Mouse (Mus musculus) hindbrain, postnatal 0 days (tissue): ENCODE data around the gene Ntm. TPM values are rescaled to one million over a fixed set of nuclear protein-coding genes. Genes with fewer than 3 reads are reported as not detected.

Experiments
- ATAC-seq: fragments of 200-750 bp; cut with Nextera tagmentation; 2 replicates; pipeline ENCODE4 v1.8.0; 2017; ENCODE audit warnings: mild to moderate bottlenecking, moderate TSS enrichment, moderate library complexity
- DNase-seq: peaks from one replicate; pipeline ENCODE4 v3.0.0-alpha.2; 2015; ENCODE audit warnings: low spot score
- H3K27ac ChIP-seq: fragments of 300-500 bp; sonication (generic); 2 replicates; pipeline ENCODE4 v1.5.1; 2014; ENCODE audit warnings: mild to moderate bottlenecking
- H3K27me3 ChIP-seq: fragments of 300-500 bp; sonication (generic); 2 replicates; pipeline ENCODE4 v1.6.1; 2014; ENCODE audit warnings: low read length, mixed read lengths; ENCODE audit not compliant: insufficient read depth
- H3K36me3 ChIP-seq: fragments of 300-500 bp; sonication (generic); 2 replicates; pipeline ENCODE4 v1.6.1; 2014; ENCODE audit warnings: low read length, mixed read lengths; ENCODE audit not compliant: insufficient read depth
- H3K4me1 ChIP-seq: fragments of 300-500 bp; sonication (generic); 2 replicates; pipeline ENCODE4 v1.6.1; 2014; ENCODE audit warnings: antibody characterized with exemption, low read length, mixed read lengths; ENCODE audit not compliant: insufficient read depth
- H3K4me2 ChIP-seq: fragments of 300-500 bp; sonication (generic); 2 replicates; pipeline ENCODE4 v1.6.1; 2014; ENCODE audit warnings: low read depth, mild to moderate bottlenecking, low read length, moderate library complexity, mixed read lengths
- H3K4me3 ChIP-seq: fragments of 300-500 bp; sonication (generic); 2 replicates; pipeline ENCODE4 v1.5.1; 2014; ENCODE audit warnings: low read length
- H3K9ac ChIP-seq: fragments of 300-500 bp; sonication (generic); replicated peaks from 2 replicates; pipeline ENCODE4 v1.6.1; 2014; ENCODE audit warnings: mild to moderate bottlenecking, low read length, moderate library complexity, mixed read lengths
- H3K9me3 ChIP-seq: fragments of 300-500 bp; sonication (generic); 2 replicates; pipeline ENCODE4 v1.6.1; 2016; ENCODE audit warnings: low read length, mixed read lengths
- CTCF ChIP-seq: IDR thresholded peaks from 2 replicates; pipeline ENCODE4 v1.5.1; 2016; ENCODE audit warnings: antibody characterized with exemption, control low read depth, low read depth
- WGBS: fragments of 180-500 bp; shearing (Covaris S2); extraction: QIAGEN DNeasy Blood & Tissue Kit; methylation state at CpG from one replicate; pipeline ENCODE4 v1.1.7; 2014; 5-methylcytosine and 5-hydroxymethylcytosine counted together
- polyA plus RNA-seq: library from polyadenylated mRNA; unstranded; fragments of >200 nt; fragmentation: Nextera tagmentation; extraction: Ambion mirVana; gene quantifications from 2 replicates; pipeline ENCODE4 v1.2.1, GENCODE M21; 2015
- total RNA-seq: library from RNA; depleted of rRNA; stranded (reverse); fragments of >200 nt; gene quantifications from 2 replicates; pipeline ENCODE4 v1.2.3, GENCODE M21; 2014

Gene Ntm
- total and polyA plus RNA-seq, 2 experiments from 2014 or later: 208 to 268 TPM

GRCm38 (mm10) chr9:29942183-29942952 lies 20.6 kb downstream of the Ntm start:
- ATAC-seq (no peak), DNase-seq (peak; percentile 70)
- H3K27me3 ChIP-seq: no peaks in the 10 kb centered on the region
- H3K9ac ChIP-seq: no peak overlapping the region
- H3K36me3 ChIP-seq: no peaks in the 10 kb centered on the region
- TF ChIP-seq CTCF: no peak
- H3K4me3 ChIP-seq: no peak overlapping the region
- H3K4me2 ChIP-seq: no peak overlapping the region
- H3K27ac ChIP-seq: no peak overlapping the region
- H3K9me3 ChIP-seq: no peaks in the 10 kb centered on the region
- WGBS: 43% methylated on average over 11 of the region's 11 CpGs
- peaks cover 5% of the 10 kb centered on the region for H3K4me1 ChIP-seq

DNA sequence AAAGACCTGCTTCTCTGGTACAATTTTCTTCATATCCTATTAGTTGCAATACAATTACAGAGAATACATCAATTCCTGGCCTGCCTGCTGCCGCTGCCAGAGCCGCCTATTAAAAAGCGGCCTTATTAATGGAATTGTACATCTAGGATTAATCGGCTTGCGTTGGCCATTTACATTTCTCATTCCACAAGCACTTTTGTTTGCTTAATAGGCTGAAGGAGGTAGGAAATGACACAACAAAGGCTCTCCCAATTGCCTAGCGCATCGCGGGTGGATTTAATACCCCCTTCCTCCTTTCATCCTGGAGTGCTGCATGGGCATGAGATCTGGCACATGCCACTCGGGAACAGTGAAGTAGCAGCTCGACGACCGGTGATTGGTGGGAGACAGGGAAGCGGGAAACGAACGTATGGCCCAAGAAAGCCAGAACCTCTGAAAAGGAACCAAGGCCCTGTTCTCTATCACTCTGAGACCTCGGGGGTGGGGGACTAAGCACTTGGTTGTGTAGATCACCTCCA lies 23.4 kb downstream of the Ntm start:
- no peak overlapping the region for H3K4me3 ChIP-seq
- H3K36me3 ChIP-seq: no peaks in the 10 kb centered on the region
- no peak overlapping the region for H3K9ac ChIP-seq
- H3K27ac ChIP-seq: no peak overlapping the region
- H3K27me3 ChIP-seq: no peaks in the 10 kb centered on the region
- no peak overlapping the region for H3K4me2 ChIP-seq
- no peak for TF ChIP-seq CTCF
- DNase-seq: no peak
- WGBS: 62% methylated on average over 16 of the region's 16 CpGs
- no peak for ATAC-seq
- peaks cover 5% of the 10 kb centered on the region for H3K4me1 ChIP-seq
- H3K9me3 ChIP-seq: no peaks in the 10 kb centered on the region

- H3K4me2 ChIP-seq: no peak overlapping the region
- no peaks in the 10 kb centered on the region for H3K9me3 ChIP-seq
- no peak overlapping the region for H3K9ac ChIP-seq
- WGBS: 80% methylated on average over 4 of the region's 4 CpGs
- no peak for ATAC-seq
- H3K4me3 ChIP-seq: no peak overlapping the region
- no peak for DNase-seq
- H3K4me1 ChIP-seq: no peaks in the 10 kb centered on the region
- H3K36me3 ChIP-seq: no peaks in the 10 kb centered on the region
- no peaks in the 10 kb centered on the region for H3K27me3 ChIP-seq
- no peak overlapping the region for H3K27ac ChIP-seq
- TF ChIP-seq CTCF: no peak
Measured at GRCm38 (mm10) chr9:29928796-29929195, 34.1 kb downstream of the Ntm start.

DNA sequence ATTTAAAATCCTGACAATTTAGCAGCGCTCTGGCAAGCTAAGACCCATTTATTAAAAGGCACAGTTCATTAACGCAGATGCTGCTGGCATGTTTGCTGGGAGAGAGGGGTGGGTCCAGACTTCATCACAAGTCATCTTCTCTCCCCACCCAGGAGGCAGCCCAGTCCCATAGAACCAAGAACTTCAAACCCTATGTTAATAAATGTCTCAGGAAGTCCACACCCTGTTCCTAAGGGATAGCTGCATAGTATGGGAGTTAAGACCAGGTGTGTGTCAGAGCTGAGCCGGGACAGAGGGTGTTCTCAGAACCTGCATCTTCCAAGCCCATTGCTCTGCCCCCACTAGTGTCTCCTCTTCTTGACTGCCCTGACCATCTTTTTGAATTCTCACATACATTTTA lies 37.6 kb downstream of the Ntm start:
- no peak for TF ChIP-seq CTCF
- Histone ChIP-seq H3K9ac (no peak overlapping the region), H3K36me3 (no peaks in the 10 kb centered on the region), H3K9me3 (no peaks in the 10 kb centered on the region), H3K27me3 (no peaks in the 10 kb centered on the region), H3K4me2 (no peak overlapping the region), H3K4me1 (peaks cover 14% of the 10 kb centered on the region; the same call in 1 of the 2 replicates), H3K27ac (no peak overlapping the region), H3K4me3 (no peak overlapping the region)
- 76% methylated on average over 3 of the region's 3 CpGs for WGBS
- ATAC-seq (no peak), DNase-seq (no peak)

- Histone ChIP-seq H3K9me3 (no peaks in the 10 kb centered on the region; the same call in 1 of the 2 replicates), H3K9ac (no peak overlapping the region), H3K27me3 (no peaks in the 10 kb centered on the region), H3K4me2 (no peak overlapping the region), H3K36me3 (no peaks in the 10 kb centered on the region), H3K27ac (no peak overlapping the region), H3K4me1 (peaks cover 9% of the 10 kb centered on the region), H3K4me3 (no peak overlapping the region)
- DNase-seq (peak; percentile 38), ATAC-seq (peak; percentile 38; the same call in 1 of the 2 replicates)
- 55% methylated on average over 9 of the region's 9 CpGs for WGBS
- no peak for TF ChIP-seq CTCF
Measured at GRCm38 (mm10) chr9:29898406-29899054, 64.4 kb downstream of the Ntm start.

GRCm38 (mm10) chr9:29897448-29897847 lies 65.5 kb downstream of the Ntm start:
- Histone ChIP-seq H3K4me1 (peaks cover 9% of the 10 kb centered on the region), H3K36me3 (no peaks in the 10 kb centered on the region), H3K9ac (no peak overlapping the region), H3K9me3 (no peaks in the 10 kb centered on the region; the same call in 1 of the 2 replicates), H3K4me3 (no peak overlapping the region), H3K4me2 (no peak overlapping the region), H3K27me3 (no peaks in the 10 kb centered on the region), H3K27ac (peak overlapping the region; percentile 36; the same call in 1 of the 2 replicates)
- ATAC-seq: no peak
- DNase-seq: peak; percentile 15
- 0 out of 2 replicates have a peak, but pooled peaks have one; percentile 22 for TF ChIP-seq CTCF
- 56% methylated on average over 4 of the region's 4 CpGs for WGBS
